Mouse (Mus musculus) layer of hippocampus, adult 9-11 months (tissue): ENCODE data around the gene Mmp27.

Experiments
- DNase-seq: peaks from one replicate; pipeline ENCODE4 v3.0.0; 2022

Gene Mmp27

DNA sequence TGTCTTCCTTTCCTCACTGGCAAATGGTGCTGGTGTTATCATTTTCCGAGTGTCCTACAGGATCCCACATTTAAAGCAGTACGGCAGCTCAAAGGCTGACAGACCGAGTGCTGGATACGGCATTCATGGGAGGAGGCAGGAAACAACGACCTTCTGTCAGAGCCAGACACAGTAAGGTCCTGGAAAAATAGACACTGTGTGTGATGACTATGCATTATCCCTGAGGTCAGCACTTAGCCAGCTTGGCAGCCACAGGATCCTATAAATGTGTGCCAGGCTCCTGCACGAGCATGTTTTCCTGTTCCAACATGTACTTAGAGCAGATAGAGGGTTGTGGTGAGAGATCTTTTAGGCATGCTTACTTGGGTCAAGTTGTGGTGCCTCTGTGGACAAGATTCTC, 32.8 kb downstream of the Mmp27 start:
- no peak for DNase-seq

DNA sequence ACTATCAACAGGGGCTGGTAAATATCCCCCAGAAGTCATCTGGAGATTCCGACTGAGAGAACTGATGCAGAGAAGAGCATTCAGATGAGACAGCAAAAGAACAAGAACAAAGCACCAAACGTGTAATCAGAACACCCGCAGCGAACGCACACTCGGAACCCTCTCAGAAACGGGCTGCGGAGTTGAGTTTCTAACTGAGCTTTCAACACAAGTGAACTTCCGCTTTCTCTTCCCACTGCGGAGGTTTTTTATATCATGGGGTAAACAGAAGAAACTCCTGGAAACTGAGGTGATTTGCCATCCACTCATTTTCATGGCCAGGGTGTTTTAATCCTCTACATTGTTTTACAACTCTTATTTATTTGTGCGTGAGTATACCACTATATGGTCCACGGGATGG, 34.4 kb downstream of the Mmp27 start:
- DNase-seq, result no peak

DNA sequence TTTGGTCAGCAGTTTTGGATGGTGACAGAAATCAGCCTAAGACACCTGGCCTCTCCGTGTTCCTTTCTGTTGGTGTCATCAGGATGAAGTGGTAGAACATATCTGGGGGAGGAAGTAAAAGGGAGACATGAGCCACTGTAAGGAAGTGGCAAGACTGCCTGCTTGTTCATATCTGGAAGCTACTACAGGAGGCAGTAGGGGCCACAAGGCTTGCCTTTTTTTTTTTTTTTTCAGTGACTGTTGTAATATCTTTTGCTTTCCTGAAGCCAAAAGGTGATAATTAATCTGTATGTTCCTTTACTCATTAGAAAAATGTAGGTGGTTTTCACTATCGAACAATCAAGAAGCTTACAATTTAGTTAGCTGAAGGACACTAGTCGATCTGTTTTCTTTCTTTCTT, 51.4 kb downstream of the Mmp27 start:
- no peak for DNase-seq

DNA sequence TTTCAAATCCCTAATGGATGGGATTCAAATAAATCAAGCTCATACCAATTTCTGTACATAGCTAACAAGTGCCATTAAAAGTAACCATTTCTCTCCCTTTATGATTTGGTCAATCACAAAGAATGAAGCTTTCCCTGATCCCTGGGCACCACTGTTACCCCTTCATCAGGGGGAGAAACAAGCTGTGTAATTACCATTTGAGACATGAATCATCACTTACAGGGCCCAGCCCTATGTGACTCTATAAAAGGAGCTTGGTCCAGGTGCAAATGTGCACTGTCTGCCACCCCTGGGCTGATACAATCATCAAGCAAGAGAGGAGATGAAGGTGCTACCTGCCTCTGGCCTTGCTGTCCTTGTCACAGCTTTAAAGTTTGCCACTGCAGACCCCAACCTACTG, 56.7 kb downstream of the Mmp27 start, which contains the start of gene Mmp20:
Gene Mmp20, plus strand, starts transcription at position 301 of the 400 bp plus-strand sequence.
- DNase-seq, result no peak
